Mouse (Mus musculus): ENCODE data around the gene Adipoq.

- TF ChIP-seq POLR2A (IDR thresholded peaks at IDR 0.05; ENCODE audit: extremely low read depth, insufficient read depth, low read length) (no peak), CTCF (IDR thresholded peaks at IDR 0.05; ENCODE audit: low read depth, low read length) (peak; percentile 39)
These were observed 5.1 kb downstream of the Adipoq start for GRCm38 (mm10) chr16:23151423-23151822.
